Mouse (Mus musculus): Measurements from ENCODE around the gene Dhrs4.

DNA sequence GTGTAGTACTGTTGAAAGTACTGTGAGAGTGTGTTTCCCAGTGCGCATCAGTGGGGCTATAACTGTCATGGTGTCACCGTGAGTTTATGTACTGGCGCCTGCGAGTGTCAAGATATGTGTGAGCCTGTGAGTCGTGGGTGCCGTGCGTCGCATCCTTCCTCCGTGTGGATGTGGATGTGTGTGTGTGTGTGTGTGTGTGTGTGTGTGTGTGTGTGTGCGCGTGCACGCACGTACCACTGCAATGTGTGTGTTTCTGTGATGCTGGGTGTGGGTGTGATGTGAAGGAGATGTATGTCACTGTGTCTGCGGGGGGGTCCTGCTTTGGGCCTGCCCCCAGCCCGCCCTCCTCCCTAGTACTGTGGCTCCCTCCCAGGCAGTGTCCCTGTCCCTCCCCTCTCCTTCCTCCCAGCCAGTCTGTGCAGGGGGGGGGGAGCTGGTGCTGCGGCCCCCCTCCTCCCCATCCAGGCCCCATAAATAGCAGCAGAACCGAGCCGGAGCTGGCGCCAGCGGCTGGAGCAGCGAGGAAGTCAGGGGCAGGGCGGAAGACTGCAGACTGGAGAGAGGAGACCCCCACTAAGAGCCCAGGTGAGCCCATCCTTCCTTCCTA is 31.7 kb downstream of the Dhrs4 start, which contains the start of gene Cpne6:
- TF ChIP-seq MYC (IDR thresholded peaks at IDR 0.05; ENCODE audit: low read depth, low read length) (no peak), ZMIZ1 (IDR thresholded peaks at IDR 0.05; ENCODE audit: low read depth, low read length) (no peak), POLR2A (IDR thresholded peaks at IDR 0.05; ENCODE audit: control insufficient read depth in 1 of 2, insufficient read depth in 1 of 2, low read depth in 1 of 2, low read length in 2 of 2, poor library complexity in 1 of 2) (no peak)

Data from MEL (cell line).